Mouse (Mus musculus): ENCODE measurements around the gene Kirrel3.

DNA sequence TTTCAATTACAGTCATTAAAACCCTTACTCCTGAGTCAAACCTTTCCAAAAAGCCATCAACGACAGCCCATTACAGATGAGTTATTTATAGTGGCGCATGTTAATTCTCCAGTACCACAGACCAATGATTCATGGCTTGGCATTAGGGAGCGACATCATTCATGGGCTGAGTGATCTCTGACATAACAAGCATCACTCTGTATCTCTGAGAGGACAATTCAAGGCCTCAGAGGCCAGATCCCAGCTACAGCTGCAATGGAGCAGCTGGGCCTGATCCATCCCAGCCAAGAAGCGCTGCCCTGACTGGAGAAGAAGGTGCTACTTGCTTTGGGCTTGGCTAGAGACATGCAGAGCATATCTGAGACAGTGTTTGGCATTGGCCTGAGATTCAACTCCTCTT, 37.2 kb upstream of the Kirrel3 start:
- TF ChIP-seq CTCF (IDR thresholded peaks at IDR 0.05; ENCODE audit: low read depth, low read length) = no peak
- no peak for TF ChIP-seq POLR2A (IDR thresholded peaks at IDR 0.05; ENCODE audit: borderline replicate concordance, low read depth, low read length)
